ENCODE assay signal across 23 mouse cellular contexts in the genomic region with DNA sequence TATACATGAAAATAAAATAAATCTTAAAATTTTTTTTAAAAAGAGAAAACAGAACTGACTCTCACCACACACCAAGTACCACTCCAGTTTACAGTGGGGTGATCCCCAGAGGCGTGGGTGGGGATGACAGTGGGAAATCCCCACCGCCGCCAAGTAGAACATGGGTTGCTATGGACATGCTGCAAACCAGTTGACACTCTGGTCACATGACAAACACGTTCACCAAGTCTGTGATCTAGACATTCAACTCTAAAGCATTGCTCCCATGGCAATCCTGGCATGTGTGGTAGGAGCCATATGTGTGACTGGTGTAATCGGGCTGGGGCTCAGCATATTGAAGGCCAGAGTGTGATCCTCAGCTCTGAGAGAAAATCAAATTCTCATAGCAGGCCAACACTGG.
DNase-seq lines count a peak whose midpoint lies in the region; ATAC-seq lines count a peak whose summit lies in the region.
"Had no signal": no experiment of that assay in that cellular context is flagged by ENCODE, and none has a peak within 500 bp of the region (broad histone marks: within the 10 kb centered on the region; RNA-seq: fewer than 3 reads in every experiment).

No protein-coding gene starts in this region.

- no peak overlapping the region for H3K4me3 ChIP-seq in midbrain, embryonic 10.5 days
- no peak overlapping the region for H3K4me3 ChIP-seq in liver, embryonic 11.5 days (ENCODE audit: low read depth, low read length)
- H3K4me3 ChIP-seq: embryonic facial prominence, embryonic 13.5 days; erythroblast, embryonic 14.5 days; forebrain, embryonic 15.5 days; hindbrain, embryonic 12.5 days; limb, embryonic 10.5 days; midbrain, embryonic 12.5 days; neural tube, embryonic 13.5 days had no signal

- H3K27me3 ChIP-seq in midbrain, embryonic 10.5 days (ENCODE audit: low read depth, poor library complexity, severe bottlenecking), result no peaks in the 10 kb centered on the region
- H3K27me3 ChIP-seq in liver, embryonic 11.5 days (replicated peaks; ENCODE audit: control insufficient read depth, insufficient read depth, low read length), result no peaks in the 10 kb centered on the region
- H3K27me3 ChIP-seq: embryonic facial prominence, embryonic 13.5 days; forebrain, embryonic 15.5 days; hindbrain, embryonic 12.5 days; midbrain, embryonic 12.5 days; neural tube, embryonic 13.5 days had no signal

- DNase-seq in layer of hippocampus, adult 9-11 months, result peak; percentile 16
- no peak for DNase-seq in layer of hippocampus, adult 11-12 months (ENCODE audit: low spot score)
- peak; percentile 84 to 87 for DNase-seq in B cell, adult 2 months
- no peak for DNase-seq in embryo, embryonic 11 days
- no peak for DNase-seq in midbrain, embryonic 10.5 days (ENCODE audit: low spot score)
- DNase-seq in liver, embryonic 11.5 days (ENCODE audit: low spot score), result no peak
- DNase-seq: adrenal gland, adult 2 months; cerebellum, adult 11-12 months; cerebellum, postnatal 25 days; gastrocnemius, postnatal 10 days; kidney, adult 18-20 months; kidney, postnatal 4 days; liver; thymus, postnatal 25 days had no signal

- H3K27ac ChIP-seq in midbrain, embryonic 10.5 days (replicated peaks), result no peak overlapping the region
- no peak overlapping the region for H3K27ac ChIP-seq in liver, embryonic 11.5 days (ENCODE audit: low read depth, low read length)
- H3K27ac ChIP-seq: embryonic facial prominence, embryonic 13.5 days; forebrain, embryonic 15.5 days; hindbrain, embryonic 12.5 days; limb, embryonic 10.5 days; midbrain, embryonic 12.5 days; neural tube, embryonic 13.5 days had no signal

- H3K9ac ChIP-seq in liver, embryonic 11.5 days (ENCODE audit: low read depth, low read length), result no peak overlapping the region
- H3K9ac ChIP-seq: embryonic facial prominence, embryonic 13.5 days; forebrain, embryonic 15.5 days; hindbrain, embryonic 12.5 days; midbrain, embryonic 12.5 days; neural tube, embryonic 13.5 days had no signal

- peak; percentile 81 for ATAC-seq in CD4-positive, CD25-positive, alpha-beta regulatory T cell, adult 4 months
- peak; percentile 62 for ATAC-seq in monocyte, adult 5-6 weeks (replicated peaks; ENCODE audit: insufficient number of reproducible peaks, low FRiP score, low TSS enrichment, poor library complexity, severe bottlenecking)
- ATAC-seq in liver, embryonic 11.5 days (replicated peaks; ENCODE audit: low FRiP score), result no peak
- ATAC-seq: forebrain, embryonic 15.5 days had no signal

- WGBS in midbrain, embryonic 10.5 days, result 96% methylated on average over 5 of the region's 5 CpGs
- 87% methylated on average over 5 of the region's 5 CpGs for WGBS in liver, embryonic 11.5 days

- no peaks in the 10 kb centered on the region for H3K9me3 ChIP-seq in midbrain, embryonic 10.5 days (replicated peaks)
- H3K9me3 ChIP-seq in liver, embryonic 11.5 days (ENCODE audit: control insufficient read depth, low read length), result no peaks in the 10 kb centered on the region; the same call in 1 of the 2 replicates
- H3K9me3 ChIP-seq: embryonic facial prominence, embryonic 13.5 days; forebrain, embryonic 15.5 days; hindbrain, embryonic 12.5 days; limb, embryonic 10.5 days; midbrain, embryonic 12.5 days; neural tube, embryonic 13.5 days had no signal

- H3K4me2 ChIP-seq in liver, embryonic 11.5 days, result no peak overlapping the region
- H3K4me2 ChIP-seq: embryonic facial prominence, embryonic 13.5 days; forebrain, embryonic 15.5 days; hindbrain, embryonic 12.5 days; midbrain, embryonic 12.5 days; neural tube, embryonic 13.5 days had no signal

- peaks cover 8% of the 10 kb centered on the region; the same call in 1 of the 2 replicates for H3K4me1 ChIP-seq in midbrain, embryonic 10.5 days
- H3K4me1 ChIP-seq in liver, embryonic 11.5 days (replicated peaks; ENCODE audit: control insufficient read depth, insufficient read depth, low read length), result peaks cover 16% of the 10 kb centered on the region
- H3K4me1 ChIP-seq: forebrain, embryonic 15.5 days; midbrain, embryonic 12.5 days; neural tube, embryonic 13.5 days had no signal

- H3K36me3 ChIP-seq in midbrain, embryonic 10.5 days, result no peaks in the 10 kb centered on the region
- no peaks in the 10 kb centered on the region for H3K36me3 ChIP-seq in liver, embryonic 11.5 days (ENCODE audit: control insufficient read depth, insufficient read depth, low read length)
- H3K36me3 ChIP-seq: embryonic facial prominence, embryonic 13.5 days; forebrain, embryonic 15.5 days; hindbrain, embryonic 12.5 days; limb, embryonic 10.5 days; midbrain, embryonic 12.5 days; neural tube, embryonic 13.5 days had no signal

Comparison
In these comparisons a context has a peak if more than half of its experiments do, and no peak if none do; other contexts are left out.
1. DNase-seq: peak in layer of hippocampus, adult 9-11 months (single experiment) and B cell, adult 2 months (2 of 2); none in layer of hippocampus, adult 11-12 months (single experiment), embryo, embryonic 11 days (single experiment), midbrain, embryonic 10.5 days (single experiment) and liver, embryonic 11.5 days (single experiment).